In genomic region chr4:120586986-120587385, GRCm38 (mm10) we compare ENCODE assay signal across 30 mouse cellular contexts. TPM values are rescaled to one million over a fixed set of nuclear protein-coding genes. Genes with fewer than 3 reads are reported as not detected.
"Had no signal": no experiment of that assay in that cellular context is flagged by ENCODE, and none has a peak within 500 bp of the region (broad histone marks: within the 10 kb centered on the region; RNA-seq: fewer than 3 reads in every experiment).

No protein-coding gene starts in this region.

- H3K4me2 ChIP-seq: liver, embryonic 12.5 days; lung, embryonic 14.5 days; midbrain, embryonic 12.5 days; neural tube, embryonic 13.5 days; neural tube, embryonic 15.5 days had no signal

- DNase-seq: lung, adult 18-20 months; lung, embryonic 14.5 days; lung, postnatal 14 days; lung, postnatal 36 days; midbrain, embryonic 14.5 days; right cerebral cortex, adult 18-20 months; right cerebral cortex, postnatal 14 days; spleen, adult 18-20 months; thymus, adult 18-20 months; thymus, postnatal 25 days; thymus, postnatal 4 days had no signal

- H3K27ac ChIP-seq: liver, embryonic 12.5 days; liver, embryonic 14.5 days; macrophage; midbrain, embryonic 10.5 days; midbrain, embryonic 12.5 days; neural tube, embryonic 13.5 days; neural tube, embryonic 15.5 days had no signal

- H3K9me3 ChIP-seq: liver, embryonic 12.5 days; megakaryocyte, embryonic 14.5 days; midbrain, embryonic 10.5 days; midbrain, embryonic 12.5 days; neural tube, embryonic 13.5 days; neural tube, embryonic 15.5 days had no signal

- H3K27me3 ChIP-seq: neural tube, embryonic 15.5 days had no signal

- H3K9ac ChIP-seq: liver, embryonic 14.5 days; lung, embryonic 14.5 days; midbrain, embryonic 12.5 days; neural tube, embryonic 13.5 days; neural tube, embryonic 15.5 days had no signal

- ATAC-seq: liver, embryonic 12.5 days; midbrain, embryonic 16.5 days had no signal

- H3K4me3 ChIP-seq: liver, embryonic 12.5 days; megakaryocyte, embryonic 14.5 days; midbrain, embryonic 10.5 days; midbrain, embryonic 12.5 days; myocyte; neural tube, embryonic 13.5 days; neural tube, embryonic 15.5 days had no signal

- H3K36me3 ChIP-seq: liver, embryonic 12.5 days; midbrain, embryonic 10.5 days; midbrain, embryonic 12.5 days; neural tube, embryonic 13.5 days; neural tube, embryonic 15.5 days had no signal

RNA-seq across cellular contexts. Expression of gene Gm8439, which starts 1.6 kb away (rescaled TPM):
- total RNA-seq: megakaryocyte progenitor cell, adult 5-6 weeks had no signal
- polyA plus RNA-seq: liver, embryonic 12.5 days; liver, embryonic 14.5 days; lung, embryonic 14.5 days; lung, embryonic 16.5 days; macrophage; midbrain, embryonic 10.5 days; midbrain, embryonic 12.5 days; midbrain, embryonic 14.5 days; midbrain, embryonic 16.5 days; myocyte; neural tube, embryonic 11.5 days; neural tube, embryonic 13.5 days; neural tube, embryonic 15.5 days; small intestine, adult 2 months; stomach, embryonic 14.5 days; stomach, embryonic 16.5 days; thymus, postnatal 0 days; urinary bladder, adult 2 months had no signal

RNA-seq across cellular contexts. Expression of gene Slfnl1, which starts 55.0 kb away (rescaled TPM):
- total RNA-seq: megakaryocyte progenitor cell, adult 5-6 weeks had no signal
- polyA plus RNA-seq: liver, embryonic 12.5 days; liver, embryonic 14.5 days; liver, embryonic 16.5 days; lung, embryonic 16.5 days; macrophage; midbrain, embryonic 10.5 days; midbrain, embryonic 14.5 days; midbrain, embryonic 16.5 days; myocyte; neural tube, embryonic 11.5 days; neural tube, embryonic 13.5 days; neural tube, embryonic 15.5 days; small intestine, adult 2 months; stomach, embryonic 14.5 days; stomach, embryonic 16.5 days; thymus, postnatal 0 days had no signal
